Mouse (Mus musculus): Measurements from ENCODE around the gene Eef2. TPM values are rescaled to one million over a fixed set of nuclear protein-coding genes. Genes with fewer than 3 reads are reported as not detected.

Eef2 gene
- total RNA-seq, 2 experiments from 2014 or later = 267 to 388 TPM

GRCm38 (mm10) chr10:81231436-81231835 lies 55.0 kb downstream of the Eef2 start:
- ATAC-seq (replicated peaks; ENCODE audit: low FRiP score, poor library complexity, severe bottlenecking) = no peak

Other genes with a start within 250 kb of the Eef2 start
Only the 30 nearest of the 31 such genes appear.
- gene Gng7, start 161.7 kb upstream of the Eef2 start, total RNA-seq (2015; ENCODE audit: low replicate concordance) = not detected in 2 replicates
- not detected in 2 replicates for gene Gng7, start 161.7 kb upstream of the Eef2 start, total RNA-seq (2017; ENCODE audit: low replicate concordance)
- not detected in 2 replicates for gene Diras1, start 151.0 kb upstream of the Eef2 start, total RNA-seq (2015; ENCODE audit: low replicate concordance)
- not detected in 2 replicates for gene Diras1, start 151.0 kb upstream of the Eef2 start, total RNA-seq (2017; ENCODE audit: low replicate concordance)
- gene Slc39a3, start 139.2 kb upstream of the Eef2 start, total RNA-seq (2015; ENCODE audit: low replicate concordance) = 2.1 and 2.5 TPM in 2 replicates
- 2.7 and 3.8 TPM in 2 replicates for gene Slc39a3, start 139.2 kb upstream of the Eef2 start, total RNA-seq (2017; ENCODE audit: low replicate concordance)
- 6.7 and 20.3 TPM in 2 replicates for gene Sgta, start 116.5 kb upstream of the Eef2 start, total RNA-seq (2015; ENCODE audit: low replicate concordance)
- gene Sgta, start 116.5 kb upstream of the Eef2 start, total RNA-seq (2017; ENCODE audit: low replicate concordance) = 14.8 and 18.1 TPM in 2 replicates
- 1.9 TPM in 1 of 2 replicates, not detected in the other for gene Thop1, start 106.6 kb upstream of the Eef2 start, total RNA-seq (2015; ENCODE audit: low replicate concordance)
- 3.1 and 4.1 TPM in 2 replicates for gene Thop1, start 106.6 kb upstream of the Eef2 start, total RNA-seq (2017; ENCODE audit: low replicate concordance)
- not detected in 2 replicates for gene Creb3l3, start 77.8 kb upstream of the Eef2 start, total RNA-seq (2015; ENCODE audit: low replicate concordance)
- gene Creb3l3, start 77.8 kb upstream of the Eef2 start, total RNA-seq (2017; ENCODE audit: low replicate concordance) = not detected in 2 replicates
- 22.2 and 31.5 TPM in 2 replicates for gene Map2k2, start 70.7 kb upstream of the Eef2 start, total RNA-seq (2015; ENCODE audit: low replicate concordance)
- gene Map2k2, start 70.7 kb upstream of the Eef2 start, total RNA-seq (2017; ENCODE audit: low replicate concordance) = 34.2 and 49.9 TPM in 2 replicates
- gene Zbtb7a, start 41.4 kb upstream of the Eef2 start, total RNA-seq (2015; ENCODE audit: low replicate concordance) = 11.5 and 13.2 TPM in 2 replicates
- 10.1 and 14.2 TPM in 2 replicates for gene Zbtb7a, start 41.4 kb upstream of the Eef2 start, total RNA-seq (2017; ENCODE audit: low replicate concordance)
- gene Pias4, start 8.7 kb upstream of the Eef2 start, total RNA-seq (2015; ENCODE audit: low replicate concordance) = 4.4 and 11.3 TPM in 2 replicates
- 12.3 and 19.3 TPM in 2 replicates for gene Pias4, start 8.7 kb upstream of the Eef2 start, total RNA-seq (2017; ENCODE audit: low replicate concordance)
- 3.3 and 7.3 TPM in 2 replicates for gene Dapk3, start 6.4 kb downstream of the Eef2 start, total RNA-seq (2015; ENCODE audit: low replicate concordance)
- gene Dapk3, start 6.4 kb downstream of the Eef2 start, total RNA-seq (2017; ENCODE audit: low replicate concordance) = 10.8 and 11.8 TPM in 2 replicates
- not detected in 2 replicates for gene 4930442H23Rik, start 7.2 kb downstream of the Eef2 start, total RNA-seq (2015; ENCODE audit: low replicate concordance)
- gene 4930442H23Rik, start 7.2 kb downstream of the Eef2 start, total RNA-seq (2017; ENCODE audit: low replicate concordance) = not detected in 2 replicates
- not detected in 2 replicates for gene Nmrk2, start 25.4 kb downstream of the Eef2 start, total RNA-seq (2015; ENCODE audit: low replicate concordance)
- gene Nmrk2, start 25.4 kb downstream of the Eef2 start, total RNA-seq (2017; ENCODE audit: low replicate concordance) = not detected in 2 replicates
- gene Atcay, start 54.2 kb downstream of the Eef2 start, total RNA-seq (2015; ENCODE audit: low replicate concordance) = not detected in 2 replicates
- not detected in 2 replicates for gene Atcay, start 54.2 kb downstream of the Eef2 start, total RNA-seq (2017; ENCODE audit: low replicate concordance)
- not detected in 2 replicates for gene Zfr2, start 56.5 kb downstream of the Eef2 start, total RNA-seq (2015; ENCODE audit: low replicate concordance)
- not detected in 2 replicates for gene Zfr2, start 56.5 kb downstream of the Eef2 start, total RNA-seq (2017; ENCODE audit: low replicate concordance)
- gene Matk, start 76.3 kb downstream of the Eef2 start, total RNA-seq (2015; ENCODE audit: low replicate concordance) = 0.42 and 0.96 TPM in 2 replicates
- 4.3 TPM in 2 replicates for gene Matk, start 76.3 kb downstream of the Eef2 start, total RNA-seq (2017; ENCODE audit: low replicate concordance)
- 6.3 and 56.3 TPM in 2 replicates for gene Mrpl54, start 90.3 kb downstream of the Eef2 start, total RNA-seq (2015; ENCODE audit: low replicate concordance)
- 23.1 and 36.6 TPM in 2 replicates for gene Mrpl54, start 90.3 kb downstream of the Eef2 start, total RNA-seq (2017; ENCODE audit: low replicate concordance)
- 3.3 and 4.4 TPM in 2 replicates for gene Apba3, start 90.3 kb downstream of the Eef2 start, total RNA-seq (2015; ENCODE audit: low replicate concordance)
- 4.3 and 10.8 TPM in 2 replicates for gene Apba3, start 90.3 kb downstream of the Eef2 start, total RNA-seq (2017; ENCODE audit: low replicate concordance)
- 3.3 TPM in 1 of 2 replicates, not detected in the other for gene Tjp3, start 115.0 kb downstream of the Eef2 start, total RNA-seq (2015; ENCODE audit: low replicate concordance)
- gene Tjp3, start 115.0 kb downstream of the Eef2 start, total RNA-seq (2017; ENCODE audit: low replicate concordance) = 0.60 and 1.7 TPM in 2 replicates
- 9.6 and 11.3 TPM in 2 replicates for gene Pip5k1c, start 116.3 kb downstream of the Eef2 start, total RNA-seq (2015; ENCODE audit: low replicate concordance)
- 10.8 and 11.3 TPM in 2 replicates for gene Pip5k1c, start 116.3 kb downstream of the Eef2 start, total RNA-seq (2017; ENCODE audit: low replicate concordance)
- gene Cactin, start 144.5 kb downstream of the Eef2 start, total RNA-seq (2015; ENCODE audit: low replicate concordance) = 5.6 and 6.1 TPM in 2 replicates
- gene Cactin, start 144.5 kb downstream of the Eef2 start, total RNA-seq (2017; ENCODE audit: low replicate concordance) = 18.0 and 27.7 TPM in 2 replicates
- gene Tbxa2r, start 152.1 kb downstream of the Eef2 start, total RNA-seq (2015; ENCODE audit: low replicate concordance) = not detected in 2 replicates
- not detected in 2 replicates for gene Tbxa2r, start 152.1 kb downstream of the Eef2 start, total RNA-seq (2017; ENCODE audit: low replicate concordance)
- gene Gipc3, start 166.6 kb downstream of the Eef2 start, total RNA-seq (2015; ENCODE audit: low replicate concordance) = not detected in 2 replicates
- not detected in 2 replicates for gene Gipc3, start 166.6 kb downstream of the Eef2 start, total RNA-seq (2017; ENCODE audit: low replicate concordance)
- 9.2 and 14.6 TPM in 2 replicates for gene Hmg20b, start 173.8 kb downstream of the Eef2 start, total RNA-seq (2015; ENCODE audit: low replicate concordance)
- gene Hmg20b, start 173.8 kb downstream of the Eef2 start, total RNA-seq (2017; ENCODE audit: low replicate concordance) = 14.1 and 30.2 TPM in 2 replicates
- 1.9 and 2.5 TPM in 2 replicates for gene Mfsd12, start 180.9 kb downstream of the Eef2 start, total RNA-seq (2015; ENCODE audit: low replicate concordance)
- gene Mfsd12, start 180.9 kb downstream of the Eef2 start, total RNA-seq (2017; ENCODE audit: low replicate concordance) = 8.7 and 10.6 TPM in 2 replicates
- gene 4930404N11Rik, start 189.2 kb downstream of the Eef2 start, total RNA-seq (2015; ENCODE audit: low replicate concordance) = 15.6 and 27.0 TPM in 2 replicates
- gene 4930404N11Rik, start 189.2 kb downstream of the Eef2 start, total RNA-seq (2017; ENCODE audit: low replicate concordance) = 35.7 and 41.5 TPM in 2 replicates
- gene Fzr1, start 201.9 kb downstream of the Eef2 start, total RNA-seq (2015; ENCODE audit: low replicate concordance) = 286 and 325 TPM in 2 replicates
- gene Fzr1, start 201.9 kb downstream of the Eef2 start, total RNA-seq (2017; ENCODE audit: low replicate concordance) = 463 and 486 TPM in 2 replicates
- gene Dohh, start 207.8 kb downstream of the Eef2 start, total RNA-seq (2015; ENCODE audit: low replicate concordance) = 10.4 and 11.7 TPM in 2 replicates
- gene Dohh, start 207.8 kb downstream of the Eef2 start, total RNA-seq (2017; ENCODE audit: low replicate concordance) = 32.5 and 33.7 TPM in 2 replicates
- 2.5 and 3.7 TPM in 2 replicates for gene Gm48551, start 207.8 kb downstream of the Eef2 start, total RNA-seq (2015; ENCODE audit: low replicate concordance)
- gene Gm48551, start 207.8 kb downstream of the Eef2 start, total RNA-seq (2017; ENCODE audit: low replicate concordance) = 1.3 TPM in 1 of 2 replicates, not detected in the other
- not detected in 2 replicates for gene Gm48552, start 212.4 kb downstream of the Eef2 start, total RNA-seq (2015; ENCODE audit: low replicate concordance)
- 5.6 TPM in 1 of 2 replicates, not detected in the other for gene Gm48552, start 212.4 kb downstream of the Eef2 start, total RNA-seq (2017; ENCODE audit: low replicate concordance)
- 5.4 TPM in 1 of 2 replicates, not detected in the other for gene Smim24, start 216.4 kb downstream of the Eef2 start, total RNA-seq (2015; ENCODE audit: low replicate concordance)
- gene Smim24, start 216.4 kb downstream of the Eef2 start, total RNA-seq (2017; ENCODE audit: low replicate concordance) = 1.8 and 3.8 TPM in 2 replicates